Mouse (Mus musculus) midbrain, embryonic 15.5 days (tissue): ENCODE measurements at regions not wholly inside any gene's neighbourhood (a gene's known extent, or its start where the extent isn't known, plus 50 kb on each side); places are given as distances from the start of the nearest gene placed in this dataset.

Experiments
- ATAC-seq: fragments of 200-750 bp; cut with Nextera tagmentation; replicated peaks from 2 replicates; pipeline ENCODE4 v1.8.0; 2017; ENCODE audit warnings: moderate TSS enrichment
- H3K27ac ChIP-seq: fragments of 300-500 bp; sonication (generic); 2 replicates; pipeline ENCODE4 v1.5.1; 2015; ENCODE audit warnings: mild to moderate bottlenecking, inconsistent platforms
- H3K27me3 ChIP-seq: fragments of 300-500 bp; sonication (generic); replicated peaks from 2 replicates; pipeline ENCODE4 v1.6.1; 2015; ENCODE audit warnings: inconsistent platforms
- H3K36me3 ChIP-seq: fragments of 300-500 bp; sonication (generic); replicated peaks from 2 replicates; pipeline ENCODE4 v1.6.1; 2015; ENCODE audit warnings: inconsistent platforms
- H3K4me1 ChIP-seq: fragments of 300-500 bp; sonication (generic); 2 replicates; pipeline ENCODE4 v1.6.1; 2015; ENCODE audit warnings: inconsistent platforms
- H3K4me2 ChIP-seq: fragments of 300-500 bp; sonication (generic); 2 replicates; pipeline ENCODE4 v1.6.1; 2015; ENCODE audit warnings: inconsistent platforms, mild to moderate bottlenecking, moderate library complexity
- H3K4me3 ChIP-seq: fragments of 300-500 bp; sonication (generic); 2 replicates; pipeline ENCODE4 v1.5.1; 2015; ENCODE audit warnings: mild to moderate bottlenecking, inconsistent platforms
- H3K9ac ChIP-seq: fragments of 300-500 bp; sonication (generic); 2 replicates; pipeline ENCODE4 v1.6.1; 2015; ENCODE audit warnings: mild to moderate bottlenecking, inconsistent platforms
- H3K9me3 ChIP-seq: fragments of 300-500 bp; sonication (generic); 2 replicates; pipeline ENCODE4 v1.6.1; 2016; ENCODE audit warnings: inconsistent platforms
- WGBS: fragments of 180-500 bp; shearing (Covaris S2); methylation state at CpG from one replicate; pipeline ENCODE4 v1.1.7; 2015; ENCODE audit warnings: mixed read lengths; 5-methylcytosine and 5-hydroxymethylcytosine counted together

GRCm38 (mm10) chr13:106514510-106515169 lies 422.1 kb downstream of the Ipo11 start:
- no peaks in the 10 kb centered on the region for H3K9me3 ChIP-seq
- WGBS: 61% methylated on average over 5 of the region's 5 CpGs
- no peak overlapping the region for H3K27ac ChIP-seq
- ATAC-seq: peak; percentile 65
- H3K4me1 ChIP-seq: no peaks in the 10 kb centered on the region
- no peaks in the 10 kb centered on the region for H3K27me3 ChIP-seq
- no peak overlapping the region for H3K4me3 ChIP-seq
- H3K36me3 ChIP-seq: no peaks in the 10 kb centered on the region
- no peak overlapping the region for H3K9ac ChIP-seq
- no peak overlapping the region for H3K4me2 ChIP-seq

- WGBS: 58% methylated on average over 4 of the region's 4 CpGs
These were observed 423.1 kb downstream of the Ipo11 start for GRCm38 (mm10) chr13:106513669-106514068.

GRCm38 (mm10) chr13:106510435-106510834 lies 426.3 kb downstream of the Ipo11 start:
- no peak for ATAC-seq
- H3K4me3 ChIP-seq: no peak overlapping the region
- H3K9me3 ChIP-seq: no peaks in the 10 kb centered on the region
- H3K27ac ChIP-seq: no peak overlapping the region
- WGBS: 75% methylated on average over 6 of the region's 6 CpGs
- no peaks in the 10 kb centered on the region for H3K4me1 ChIP-seq
- no peaks in the 10 kb centered on the region for H3K36me3 ChIP-seq
- H3K27me3 ChIP-seq: no peaks in the 10 kb centered on the region
- H3K9ac ChIP-seq: no peak overlapping the region
- H3K4me2 ChIP-seq: no peak overlapping the region

More at GRCm38 (mm10) chr13:106513669-106514068, 423.1 kb downstream of the Ipo11 start:
- Histone ChIP-seq H3K9me3 (no peaks in the 10 kb centered on the region), H3K4me3 (no peak overlapping the region), H3K27ac (no peak overlapping the region), H3K4me2 (no peak overlapping the region), H3K27me3 (no peaks in the 10 kb centered on the region), H3K9ac (no peak overlapping the region), H3K4me1 (no peaks in the 10 kb centered on the region), H3K36me3 (no peaks in the 10 kb centered on the region)
- ATAC-seq: peak; percentile 83

GRCm38 (mm10) chr13:106501273-106501672 lies 435.5 kb downstream of the Ipo11 start:
- Histone ChIP-seq H3K36me3 (no peaks in the 10 kb centered on the region), H3K4me3 (no peak overlapping the region), H3K4me2 (no peak overlapping the region), H3K4me1 (no peaks in the 10 kb centered on the region), H3K9ac (no peak overlapping the region), H3K27me3 (no peaks in the 10 kb centered on the region), H3K9me3 (no peaks in the 10 kb centered on the region), H3K27ac (no peak overlapping the region)
- 80% methylated on average over 6 of the region's 6 CpGs for WGBS
- ATAC-seq: no peak; the same call in 1 of the 2 replicates

- Histone ChIP-seq H3K36me3 (no peaks in the 10 kb centered on the region), H3K4me2 (no peak overlapping the region), H3K27ac (no peak overlapping the region), H3K4me1 (no peaks in the 10 kb centered on the region), H3K27me3 (no peaks in the 10 kb centered on the region), H3K9me3 (no peaks in the 10 kb centered on the region), H3K9ac (no peak overlapping the region), H3K4me3 (no peak overlapping the region)
- no peak for ATAC-seq
- 86% methylated on average over 4 of the region's 4 CpGs for WGBS
These were observed 465.5 kb downstream of the Ipo11 start for GRCm38 (mm10) chr13:106471264-106471663.

GRCm38 (mm10) chr13:106454366-106454927 lies 482.3 kb downstream of the Ipo11 start:
- Histone ChIP-seq H3K9ac (no peak overlapping the region), H3K36me3 (no peaks in the 10 kb centered on the region), H3K27ac (no peak overlapping the region), H3K9me3 (no peaks in the 10 kb centered on the region), H3K27me3 (no peaks in the 10 kb centered on the region), H3K4me2 (no peak overlapping the region), H3K4me1 (no peaks in the 10 kb centered on the region), H3K4me3 (no peak overlapping the region)
- 65% methylated on average over 6 of the region's 6 CpGs for WGBS
- no peak for ATAC-seq

- no peaks in the 10 kb centered on the region for H3K36me3 ChIP-seq
- H3K4me1 ChIP-seq: no peaks in the 10 kb centered on the region
- 65% methylated on average over 3 of the region's 3 CpGs for WGBS
- H3K9me3 ChIP-seq: no peaks in the 10 kb centered on the region
- no peak overlapping the region for H3K27ac ChIP-seq
- no peak overlapping the region for H3K9ac ChIP-seq
- no peak overlapping the region for H3K4me3 ChIP-seq
- no peak overlapping the region for H3K4me2 ChIP-seq
- ATAC-seq: no peak
- H3K27me3 ChIP-seq: no peaks in the 10 kb centered on the region
These were observed 504.6 kb downstream of the Ipo11 start for GRCm38 (mm10) chr13:106432165-106432564.

- Histone ChIP-seq H3K4me2 (no peak overlapping the region), H3K27me3 (no peaks in the 10 kb centered on the region), H3K36me3 (no peaks in the 10 kb centered on the region), H3K4me3 (no peak overlapping the region), H3K9me3 (no peaks in the 10 kb centered on the region), H3K27ac (no peak overlapping the region), H3K9ac (no peak overlapping the region), H3K4me1 (0 out of 2 replicates have a peak, but pooled peaks cover 5% of the 10 kb centered on the region)
- 12% methylated on average over 1 of the region's 1 CpGs for WGBS
- ATAC-seq: peak; percentile 54; the same call in 1 of the 2 replicates
These were observed 530.1 kb downstream of the Ipo11 start for GRCm38 (mm10) chr13:106406608-106407038.

- 69% methylated on average over 8 of the region's 8 CpGs for WGBS
- Histone ChIP-seq H3K9ac (no peak overlapping the region), H3K27me3 (no peaks in the 10 kb centered on the region), H3K36me3 (no peaks in the 10 kb centered on the region), H3K4me1 (no peaks in the 10 kb centered on the region), H3K4me3 (no peak overlapping the region), H3K9me3 (no peaks in the 10 kb centered on the region), H3K4me2 (no peak overlapping the region), H3K27ac (no peak overlapping the region)
- no peak for ATAC-seq
These were observed 544.1 kb downstream of the Ipo11 start for GRCm38 (mm10) chr13:106392642-106393041.

GRCm38 (mm10) chr13:106388634-106389033 lies 548.1 kb downstream of the Ipo11 start:
- no peak overlapping the region for H3K4me3 ChIP-seq
- H3K27me3 ChIP-seq: no peaks in the 10 kb centered on the region
- H3K36me3 ChIP-seq: no peaks in the 10 kb centered on the region
- H3K9me3 ChIP-seq: no peaks in the 10 kb centered on the region
- no peak overlapping the region for H3K9ac ChIP-seq
- no peaks in the 10 kb centered on the region for H3K4me1 ChIP-seq
- no peak overlapping the region for H3K27ac ChIP-seq
- no peak for ATAC-seq
- 70% methylated on average over 4 of the region's 4 CpGs for WGBS
- H3K4me2 ChIP-seq: no peak overlapping the region

GRCm38 (mm10) chr13:106367589-106367988 lies 569.2 kb downstream of the Ipo11 start:
- H3K9me3 ChIP-seq: no peaks in the 10 kb centered on the region
- no peaks in the 10 kb centered on the region for H3K27me3 ChIP-seq
- H3K36me3 ChIP-seq: no peaks in the 10 kb centered on the region
- no peak overlapping the region for H3K4me3 ChIP-seq
- no peaks in the 10 kb centered on the region for H3K4me1 ChIP-seq
- no peak for ATAC-seq
- no peak overlapping the region for H3K9ac ChIP-seq
- H3K27ac ChIP-seq: no peak overlapping the region
- 72% methylated on average over 7 of the region's 7 CpGs for WGBS
- no peak overlapping the region for H3K4me2 ChIP-seq

GRCm38 (mm10) chr13:106352614-106353409 lies 583.9 kb downstream of the Ipo11 start:
- no peaks in the 10 kb centered on the region for H3K4me1 ChIP-seq
- H3K4me3 ChIP-seq: no peak overlapping the region
- no peaks in the 10 kb centered on the region for H3K27me3 ChIP-seq
- no peaks in the 10 kb centered on the region for H3K36me3 ChIP-seq
- no peak overlapping the region for H3K4me2 ChIP-seq
- no peak overlapping the region for H3K27ac ChIP-seq
- H3K9me3 ChIP-seq: no peaks in the 10 kb centered on the region
- no peak overlapping the region for H3K9ac ChIP-seq
- ATAC-seq: peak; percentile 77
- WGBS: 66% methylated on average over 4 of the region's 4 CpGs
